Mouse (Mus musculus): Measurements from ENCODE around the gene Otop2. TPM values are rescaled to one million over a fixed set of nuclear protein-coding genes. Genes with fewer than 3 reads are reported as not detected.

Gene Otop2
- total and polyA plus RNA-seq, 2 experiments from 2014 or later: not detected

GRCm38 (mm10) chr11:115287386-115287785 is 19.6 kb upstream of the Otop2 start:
- H3K9ac ChIP-seq (replicated peaks; ENCODE audit: low read depth, low read length): no peak overlapping the region
- DNase-seq (ENCODE audit: low spot score) (no peak), ATAC-seq (ENCODE audit: insufficient read depth, low read depth) (no peak)
- no peak overlapping the region for H3K4me2 ChIP-seq (ENCODE audit: low read depth, low read length)
- peaks cover 12% of the 10 kb centered on the region; the same call in 1 of the 2 replicates for H3K4me1 ChIP-seq (ENCODE audit: control insufficient read depth, insufficient read depth)
- 85% methylated on average over 5 of the region's 5 CpGs for WGBS
- no peak overlapping the region for H3K27ac ChIP-seq (ENCODE audit: low read depth)
- H3K27me3 ChIP-seq (ENCODE audit: control insufficient read depth, insufficient read depth, low read length): no peaks in the 10 kb centered on the region
- no peak overlapping the region for H3K4me3 ChIP-seq (ENCODE audit: low read depth, low read length)
- no peaks in the 10 kb centered on the region for H3K9me3 ChIP-seq (replicated peaks; ENCODE audit: control insufficient read depth, low read length)
- H3K36me3 ChIP-seq (replicated peaks; ENCODE audit: control insufficient read depth, insufficient read depth, low read length): no peaks in the 10 kb centered on the region
- TF ChIP-seq CTCF (IDR thresholded peaks at IDR 0.05; ENCODE audit: low read depth): no peak
- no peak for TF ChIP-seq EP300 (IDR thresholded peaks at IDR 0.05; ENCODE audit: low read depth)

DNA sequence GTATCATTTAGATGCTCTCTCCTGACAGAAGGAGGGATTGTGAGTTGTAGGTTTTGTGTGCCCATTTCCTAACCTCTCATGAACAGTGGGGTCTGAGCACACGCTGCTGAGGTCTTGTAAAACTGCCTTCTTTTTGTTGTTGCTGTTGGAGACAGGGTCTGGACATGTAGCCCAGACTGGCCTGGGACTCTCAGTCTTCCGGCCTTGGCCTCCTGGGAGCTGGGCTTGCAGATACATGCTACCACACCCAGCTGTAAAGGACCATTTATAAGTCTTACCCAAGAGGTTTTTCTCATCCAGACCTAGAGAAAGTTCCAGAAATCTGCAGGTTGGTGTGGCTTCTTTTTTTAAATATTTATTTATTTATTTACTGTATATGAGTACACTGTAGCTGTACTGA is 18.7 kb upstream of the Otop2 start:
- no peaks in the 10 kb centered on the region for H3K9me3 ChIP-seq (replicated peaks; ENCODE audit: control insufficient read depth, low read length)
- ATAC-seq (ENCODE audit: insufficient read depth, low read depth): no peak
- peaks cover 17% of the 10 kb centered on the region for H3K4me1 ChIP-seq (ENCODE audit: control insufficient read depth, insufficient read depth)
- no peaks in the 10 kb centered on the region for H3K36me3 ChIP-seq (replicated peaks; ENCODE audit: control insufficient read depth, insufficient read depth, low read length)
- DNase-seq (ENCODE audit: low spot score): no peak
- H3K27ac ChIP-seq (ENCODE audit: low read depth): no peak overlapping the region
- H3K9ac ChIP-seq (replicated peaks; ENCODE audit: low read depth, low read length): no peak overlapping the region
- 70% methylated on average over 2 of the region's 2 CpGs for WGBS
- TF ChIP-seq CTCF (IDR thresholded peaks at IDR 0.05; ENCODE audit: low read depth) (no peak), EP300 (IDR thresholded peaks at IDR 0.05; ENCODE audit: low read depth) (no peak)
- H3K4me2 ChIP-seq (ENCODE audit: low read depth, low read length): no peak overlapping the region
- H3K4me3 ChIP-seq (ENCODE audit: low read depth, low read length): no peak overlapping the region
- H3K27me3 ChIP-seq (ENCODE audit: control insufficient read depth, insufficient read depth, low read length): no peaks in the 10 kb centered on the region

- WGBS: 59% methylated on average over 8 of the region's 8 CpGs
- H3K9me3 ChIP-seq (replicated peaks; ENCODE audit: control insufficient read depth, low read length): no peaks in the 10 kb centered on the region
- no peaks in the 10 kb centered on the region for H3K27me3 ChIP-seq (ENCODE audit: control insufficient read depth, insufficient read depth, low read length)
- no peak overlapping the region for H3K27ac ChIP-seq (ENCODE audit: low read depth)
- H3K4me2 ChIP-seq (ENCODE audit: low read depth, low read length): no peak overlapping the region
- H3K36me3 ChIP-seq (replicated peaks; ENCODE audit: control insufficient read depth, insufficient read depth, low read length): no peaks in the 10 kb centered on the region
- TF ChIP-seq EP300 (IDR thresholded peaks at IDR 0.05; ENCODE audit: low read depth): no peak
- no peak for TF ChIP-seq CTCF (IDR thresholded peaks at IDR 0.05; ENCODE audit: low read depth)
- H3K4me1 ChIP-seq (ENCODE audit: control insufficient read depth, insufficient read depth): peaks cover 17% of the 10 kb centered on the region
- no peak overlapping the region for H3K4me3 ChIP-seq (ENCODE audit: low read depth, low read length)
- DNase-seq (ENCODE audit: low spot score): no peak
- no peak for ATAC-seq (ENCODE audit: insufficient read depth, low read depth)
- H3K9ac ChIP-seq (replicated peaks; ENCODE audit: low read depth, low read length): no peak overlapping the region
Observed at GRCm38 (mm10) chr11:115289885-115290284, 17.1 kb upstream of the Otop2 start.

GRCm38 (mm10) chr11:115290314-115290713 is 16.6 kb upstream of the Otop2 start:
- Histone ChIP-seq H3K27me3 (ENCODE audit: control insufficient read depth, insufficient read depth, low read length) (no peaks in the 10 kb centered on the region), H3K4me1 (ENCODE audit: control insufficient read depth, insufficient read depth) (peaks cover 17% of the 10 kb centered on the region), H3K4me2 (ENCODE audit: low read depth, low read length) (no peak overlapping the region), H3K9me3 (replicated peaks; ENCODE audit: control insufficient read depth, low read length) (no peaks in the 10 kb centered on the region), H3K9ac (replicated peaks; ENCODE audit: low read depth, low read length) (no peak overlapping the region), H3K4me3 (ENCODE audit: low read depth, low read length) (no peak overlapping the region), H3K27ac (ENCODE audit: low read depth) (no peak overlapping the region), H3K36me3 (replicated peaks; ENCODE audit: control insufficient read depth, insufficient read depth, low read length) (no peaks in the 10 kb centered on the region)
- TF ChIP-seq EP300 (IDR thresholded peaks at IDR 0.05; ENCODE audit: low read depth) (no peak), CTCF (IDR thresholded peaks at IDR 0.05; ENCODE audit: low read depth) (no peak)
- WGBS: 79% methylated on average over 1 of the region's 1 CpGs
- ATAC-seq (ENCODE audit: insufficient read depth, low read depth) (no peak), DNase-seq (ENCODE audit: low spot score) (no peak)

DNA sequence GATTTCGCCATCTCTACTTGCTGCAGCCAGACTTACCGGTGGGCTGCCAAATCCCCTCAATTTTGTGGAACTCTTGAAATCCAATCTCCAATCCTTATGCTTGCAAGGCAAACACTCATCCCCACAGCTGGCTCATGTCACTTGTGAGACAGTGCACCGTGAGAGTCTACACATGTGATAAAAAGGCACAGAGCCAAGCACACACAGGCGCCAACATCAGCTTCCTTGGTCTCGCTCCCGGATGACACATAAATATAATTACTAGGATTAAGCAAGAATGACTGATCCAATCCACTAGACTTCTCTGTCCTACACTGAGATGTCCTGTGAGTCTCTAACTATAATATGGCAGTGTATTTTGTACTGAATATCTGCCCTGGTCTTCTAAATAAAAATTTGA is 16.0 kb upstream of the Otop2 start:
- no peaks in the 10 kb centered on the region for H3K9me3 ChIP-seq (replicated peaks; ENCODE audit: control insufficient read depth, low read length)
- peak; percentile 54; the same call in 1 of the 2 replicates for ATAC-seq (ENCODE audit: insufficient read depth, low read depth)
- DNase-seq (ENCODE audit: low spot score): peak; percentile 61
- H3K27me3 ChIP-seq (ENCODE audit: control insufficient read depth, insufficient read depth, low read length): no peaks in the 10 kb centered on the region
- H3K4me3 ChIP-seq (ENCODE audit: low read depth, low read length): no peak overlapping the region
- H3K4me2 ChIP-seq (ENCODE audit: low read depth, low read length): no peak overlapping the region
- TF ChIP-seq EP300 (IDR thresholded peaks at IDR 0.05; ENCODE audit: low read depth) (no peak), CTCF (IDR thresholded peaks at IDR 0.05; ENCODE audit: low read depth) (no peak)
- H3K27ac ChIP-seq (ENCODE audit: low read depth): peak overlapping the region; percentile 43; the same call in 1 of the 2 replicates
- peaks cover 17% of the 10 kb centered on the region for H3K4me1 ChIP-seq (ENCODE audit: control insufficient read depth, insufficient read depth)
- H3K9ac ChIP-seq (replicated peaks; ENCODE audit: low read depth, low read length): no peak overlapping the region
- 37% methylated on average over 6 of the region's 6 CpGs for WGBS
- H3K36me3 ChIP-seq (replicated peaks; ENCODE audit: control insufficient read depth, insufficient read depth, low read length): no peaks in the 10 kb centered on the region

DNA sequence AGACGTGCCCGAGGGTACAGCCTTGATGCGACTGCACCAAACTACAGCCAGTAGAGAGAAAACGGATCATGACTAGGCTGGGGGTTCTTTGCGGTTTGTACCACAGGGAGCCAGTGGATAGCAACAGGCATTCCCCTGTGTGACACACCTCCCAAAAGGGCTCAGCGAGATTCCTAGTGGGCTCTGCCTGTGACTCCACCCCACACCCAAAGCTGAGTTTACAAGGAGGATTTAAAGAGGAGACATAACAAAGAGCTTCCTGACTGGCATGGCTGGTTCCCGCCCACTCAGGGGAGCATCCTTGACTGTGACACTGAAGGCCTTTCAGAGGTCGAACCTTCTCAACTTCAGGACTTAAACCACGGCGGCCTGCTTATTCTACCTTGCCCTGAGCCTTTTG is 15.5 kb upstream of the Otop2 start:
- TF ChIP-seq EP300 (IDR thresholded peaks at IDR 0.05; ENCODE audit: low read depth) (no peak), CTCF (IDR thresholded peaks at IDR 0.05; ENCODE audit: low read depth) (no peak)
- H3K4me2 ChIP-seq (ENCODE audit: low read depth, low read length): no peak overlapping the region
- H3K9ac ChIP-seq (replicated peaks; ENCODE audit: low read depth, low read length): no peak overlapping the region
- H3K9me3 ChIP-seq (replicated peaks; ENCODE audit: control insufficient read depth, low read length): no peaks in the 10 kb centered on the region
- ATAC-seq (ENCODE audit: insufficient read depth, low read depth): no peak
- H3K4me3 ChIP-seq (ENCODE audit: low read depth, low read length): no peak overlapping the region
- no peak overlapping the region for H3K27ac ChIP-seq (ENCODE audit: low read depth)
- no peaks in the 10 kb centered on the region for H3K36me3 ChIP-seq (replicated peaks; ENCODE audit: control insufficient read depth, insufficient read depth, low read length)
- peaks cover 4% of the 10 kb centered on the region; the same call in 1 of the 2 replicates for H3K27me3 ChIP-seq (ENCODE audit: control insufficient read depth, insufficient read depth, low read length)
- peaks cover 17% of the 10 kb centered on the region for H3K4me1 ChIP-seq (ENCODE audit: control insufficient read depth, insufficient read depth)
- 84% methylated on average over 10 of the region's 10 CpGs for WGBS
- no peak for DNase-seq (ENCODE audit: low spot score)

Data from heart, postnatal 0 days (tissue).